In the genomic region with DNA sequence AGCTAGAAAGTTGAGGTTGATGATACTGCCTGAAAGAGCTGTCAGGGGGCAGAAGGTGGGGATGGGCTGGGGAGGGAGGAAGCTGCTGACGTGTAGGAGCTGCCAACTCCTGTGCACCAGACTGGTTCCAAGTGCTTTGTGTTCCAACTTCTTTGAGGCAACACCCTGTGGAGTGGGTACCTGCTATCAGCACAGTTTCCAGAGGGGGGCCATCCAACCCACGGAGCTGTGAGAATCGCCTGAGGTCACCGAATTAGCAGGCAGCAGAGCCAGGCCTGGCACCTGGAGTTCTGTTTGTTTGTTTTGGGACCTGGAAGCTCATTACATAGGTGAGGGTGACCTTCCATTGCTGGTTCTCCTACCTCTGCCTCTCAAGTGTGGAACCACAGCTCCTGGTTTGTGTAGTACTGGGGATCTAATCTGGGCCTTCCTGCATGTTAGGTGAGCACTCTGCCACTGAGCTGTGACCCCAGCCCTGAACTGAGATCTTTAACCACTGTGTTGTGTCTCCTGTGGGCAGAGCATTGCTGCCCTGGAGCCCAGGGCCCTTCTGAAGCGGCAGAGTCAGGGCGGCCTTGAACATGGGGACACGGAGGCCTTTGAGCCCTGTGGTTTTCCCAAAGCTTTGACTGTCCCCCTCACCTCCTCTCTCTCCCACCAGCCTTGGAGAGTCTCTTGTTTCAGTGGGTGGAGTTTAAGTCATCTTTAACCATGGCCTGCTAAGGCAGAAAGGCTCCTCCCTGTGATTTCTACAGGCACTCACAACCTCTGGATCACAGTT, we compare ENCODE assay signal across 16 mouse cellular contexts. TPM values are rescaled to one million over a fixed set of nuclear protein-coding genes. Genes with fewer than 3 reads are reported as not detected.
A peak's percentile ranks its signal among the peaks of the same experiment; 100 is the strongest.
DNase-seq lines count a peak whose midpoint lies in the region; ATAC-seq lines count a peak whose summit lies in the region.
"Had no signal": no experiment of that assay in that cellular context is flagged by ENCODE, and none has a peak within 500 bp of the region (broad histone marks: within the 10 kb centered on the region; RNA-seq: fewer than 3 reads in every experiment).

No protein-coding gene starts in this region.

- no peak for ATAC-seq in heart, embryonic 15.5 days (replicated peaks; ENCODE audit: insufficient number of reproducible peaks, insufficient read depth, low FRiP score, low read depth)
- ATAC-seq: hindbrain, embryonic 16.5 days; midbrain, embryonic 13.5 days had no signal

- H3K9ac ChIP-seq in heart, embryonic 15.5 days, result no peak overlapping the region
- H3K9ac ChIP-seq: midbrain, embryonic 13.5 days had no signal

- no peak for DNase-seq in heart, adult 8-10 months (ENCODE audit: low spot score)
- peak; percentile 47 for DNase-seq in 416B (ENCODE audit: low read depth)
- DNase-seq in kidney, postnatal 14 days, result peak; percentile 37
- peak; percentile 58 for DNase-seq in lung, postnatal 10 days
- no peak for DNase-seq in layer of hippocampus, adult 9-11 months
- no peak for DNase-seq in cerebellum, postnatal 4 days (ENCODE audit: low spot score in 2 of 2)
- DNase-seq in urinary bladder, postnatal 10 days (ENCODE audit: low spot score), result no peak
- DNase-seq: adrenal gland, postnatal 14 days; cerebellum, postnatal 14 days; heart, postnatal 14 days had no signal

- H3K4me3 ChIP-seq in heart, embryonic 15.5 days, result no peak overlapping the region
- H3K4me3 ChIP-seq: layer of hippocampus, adult 2 months; midbrain, embryonic 13.5 days had no signal

- no peaks in the 10 kb centered on the region for H3K9me3 ChIP-seq in heart, embryonic 15.5 days (replicated peaks)
- H3K9me3 ChIP-seq: midbrain, embryonic 13.5 days had no signal

- no peak overlapping the region for H3K4me2 ChIP-seq in heart, embryonic 15.5 days
- H3K4me2 ChIP-seq: midbrain, embryonic 13.5 days had no signal

- no peaks in the 10 kb centered on the region for H3K36me3 ChIP-seq in heart, embryonic 15.5 days
- H3K36me3 ChIP-seq: midbrain, embryonic 13.5 days had no signal

- H3K27ac ChIP-seq in heart, embryonic 15.5 days, result peak overlapping the region; percentile 55; the same call in 1 of the 2 replicates
- H3K27ac ChIP-seq: layer of hippocampus, adult 2 months; macrophage; midbrain, embryonic 13.5 days had no signal

- peaks cover 52% of the 10 kb centered on the region for H3K4me1 ChIP-seq in heart, embryonic 15.5 days (replicated peaks)
- H3K4me1 ChIP-seq: midbrain, embryonic 13.5 days had no signal

- no peaks in the 10 kb centered on the region for H3K27me3 ChIP-seq in heart, embryonic 15.5 days

- WGBS in heart, embryonic 15.5 days, result 55% methylated on average over 7 of the region's 7 CpGs

RNA-seq across cellular contexts. Expression of a gene that starts 4.9 kb away (rescaled TPM):
- polyA plus RNA-seq in heart, embryonic 15.5 days (2015; fragmentation: Nextera tagmentation; extraction: Ambion mirVana), result 7.4 and 8.1 TPM in 2 replicates
- 1 to 10 TPM; 1.5 to 4.7 (median 2.4) TPM for total RNA-seq in heart, adult 8-10 months (2022)
- total RNA-seq: MEL had no signal

RNA-seq across cellular contexts. Expression of a gene that starts 45.8 kb away (rescaled TPM):
- 17.4 and 28.2 TPM in 2 replicates for polyA plus RNA-seq in heart, embryonic 15.5 days (2015; fragmentation: Nextera tagmentation; extraction: Ambion mirVana)
- 1 to 10 TPM; 1.4 to 3.6 (median 2.7) TPM for total RNA-seq in heart, adult 8-10 months (2022)
- total RNA-seq: layer of hippocampus, adult 2 months had no signal
- polyA plus RNA-seq: macrophage had no signal

Comparison
In these comparisons a context has a peak if more than half of its experiments do, and no peak if none do; other contexts are left out.
1. DNase-seq: peak in 416B (single experiment), kidney, postnatal 14 days (single experiment) and lung, postnatal 10 days (single experiment); none in heart, adult 8-10 months (single experiment), layer of hippocampus, adult 9-11 months (single experiment), cerebellum, postnatal 4 days (0 of 2) and urinary bladder, postnatal 10 days (single experiment).